Mouse (Mus musculus): Measurements from ENCODE around the gene Kcnmb4.

The Kcnmb4 gene

GRCm38 (mm10) chr10:116472579-116472978 is 1.1 kb downstream of the Kcnmb4 start:
- no peak for DNase-seq (ENCODE audit: low read depth, low spot score)
- Histone ChIP-seq H3K27me3 (ENCODE audit: control insufficient read depth, insufficient read depth, low read length, poor library complexity, severe bottlenecking) (no peaks in the 10 kb centered on the region), H3K36me3 (ENCODE audit: control insufficient read depth, insufficient read depth, low read length, poor library complexity, severe bottlenecking) (no peaks in the 10 kb centered on the region)

- no peaks in the 10 kb centered on the region for H3K36me3 ChIP-seq (ENCODE audit: control insufficient read depth, insufficient read depth, low read length, poor library complexity, severe bottlenecking)
- DNase-seq (ENCODE audit: low read depth, low spot score) = no peak
- no peaks in the 10 kb centered on the region for H3K27me3 ChIP-seq (ENCODE audit: control insufficient read depth, insufficient read depth, low read length, poor library complexity, severe bottlenecking)
Measured at GRCm38 (mm10) chr10:116470306-116470925, 3.3 kb downstream of the Kcnmb4 start.

GRCm38 (mm10) chr10:116468094-116468493 is 5.6 kb downstream of the Kcnmb4 start:
- no peaks in the 10 kb centered on the region for H3K36me3 ChIP-seq (ENCODE audit: control insufficient read depth, insufficient read depth, low read length, poor library complexity, severe bottlenecking)
- no peak for DNase-seq (ENCODE audit: low read depth, low spot score)
- no peaks in the 10 kb centered on the region for H3K27me3 ChIP-seq (ENCODE audit: control insufficient read depth, insufficient read depth, low read length, poor library complexity, severe bottlenecking)

- peak; percentile 64 for DNase-seq (ENCODE audit: low read depth, low spot score)
- Histone ChIP-seq H3K27me3 (ENCODE audit: control insufficient read depth, insufficient read depth, low read length, poor library complexity, severe bottlenecking) (no peaks in the 10 kb centered on the region), H3K36me3 (ENCODE audit: control insufficient read depth, insufficient read depth, low read length, poor library complexity, severe bottlenecking) (no peaks in the 10 kb centered on the region)
Measured at GRCm38 (mm10) chr10:116463753-116464345, 9.8 kb downstream of the Kcnmb4 start.

GRCm38 (mm10) chr10:116461443-116461842 is 12.2 kb downstream of the Kcnmb4 start:
- DNase-seq (ENCODE audit: low read depth, low spot score) = no peak
- H3K27me3 ChIP-seq (ENCODE audit: control insufficient read depth, insufficient read depth, low read length, poor library complexity, severe bottlenecking) = no peaks in the 10 kb centered on the region
- no peaks in the 10 kb centered on the region for H3K36me3 ChIP-seq (ENCODE audit: control insufficient read depth, insufficient read depth, low read length, poor library complexity, severe bottlenecking)

- Histone ChIP-seq H3K27me3 (ENCODE audit: control insufficient read depth, insufficient read depth, low read length, poor library complexity, severe bottlenecking) (no peaks in the 10 kb centered on the region), H3K36me3 (ENCODE audit: control insufficient read depth, insufficient read depth, low read length, poor library complexity, severe bottlenecking) (no peaks in the 10 kb centered on the region)
- DNase-seq (ENCODE audit: low read depth, low spot score) = no peak
Measured at GRCm38 (mm10) chr10:116458786-116459185, 14.9 kb downstream of the Kcnmb4 start.

GRCm38 (mm10) chr10:116452771-116453170 is 20.9 kb downstream of the Kcnmb4 start:
- no peaks in the 10 kb centered on the region for H3K36me3 ChIP-seq (ENCODE audit: control insufficient read depth, insufficient read depth, low read length, poor library complexity, severe bottlenecking)
- no peaks in the 10 kb centered on the region for H3K27me3 ChIP-seq (ENCODE audit: control insufficient read depth, insufficient read depth, low read length, poor library complexity, severe bottlenecking)
- DNase-seq (ENCODE audit: low read depth, low spot score) = no peak

GRCm38 (mm10) chr10:116450621-116451020 is 23.1 kb downstream of the Kcnmb4 start:
- no peak for DNase-seq (ENCODE audit: low read depth, low spot score)
- no peaks in the 10 kb centered on the region for H3K36me3 ChIP-seq (ENCODE audit: control insufficient read depth, insufficient read depth, low read length, poor library complexity, severe bottlenecking)
- no peaks in the 10 kb centered on the region for H3K27me3 ChIP-seq (ENCODE audit: control insufficient read depth, insufficient read depth, low read length, poor library complexity, severe bottlenecking)

GRCm38 (mm10) chr10:116448166-116448565 is 25.5 kb downstream of the Kcnmb4 start:
- DNase-seq (ENCODE audit: low read depth, low spot score) = no peak
- Histone ChIP-seq H3K27me3 (ENCODE audit: control insufficient read depth, insufficient read depth, low read length, poor library complexity, severe bottlenecking) (no peaks in the 10 kb centered on the region), H3K36me3 (ENCODE audit: control insufficient read depth, insufficient read depth, low read length, poor library complexity, severe bottlenecking) (no peaks in the 10 kb centered on the region)

- Histone ChIP-seq H3K36me3 (ENCODE audit: control insufficient read depth, insufficient read depth, low read length, poor library complexity, severe bottlenecking) (no peaks in the 10 kb centered on the region), H3K27me3 (ENCODE audit: control insufficient read depth, insufficient read depth, low read length, poor library complexity, severe bottlenecking) (no peaks in the 10 kb centered on the region)
- DNase-seq (ENCODE audit: low read depth, low spot score) = no peak
Measured at GRCm38 (mm10) chr10:116447176-116447575, 26.5 kb downstream of the Kcnmb4 start.

- no peak for DNase-seq (ENCODE audit: low read depth, low spot score)
- Histone ChIP-seq H3K36me3 (ENCODE audit: control insufficient read depth, insufficient read depth, low read length, poor library complexity, severe bottlenecking) (no peaks in the 10 kb centered on the region), H3K27me3 (ENCODE audit: control insufficient read depth, insufficient read depth, low read length, poor library complexity, severe bottlenecking) (no peaks in the 10 kb centered on the region)
Measured at GRCm38 (mm10) chr10:116446040-116446439, 27.6 kb downstream of the Kcnmb4 start.

GRCm38 (mm10) chr10:116444826-116445225 is 28.9 kb downstream of the Kcnmb4 start:
- DNase-seq (ENCODE audit: low read depth, low spot score) = no peak
- no peaks in the 10 kb centered on the region for H3K27me3 ChIP-seq (ENCODE audit: control insufficient read depth, insufficient read depth, low read length, poor library complexity, severe bottlenecking)

GRCm38 (mm10) chr10:116444371-116444770 is 29.3 kb downstream of the Kcnmb4 start:
- H3K27me3 ChIP-seq (ENCODE audit: control insufficient read depth, insufficient read depth, low read length, poor library complexity, severe bottlenecking) = no peaks in the 10 kb centered on the region
- H3K36me3 ChIP-seq (ENCODE audit: control insufficient read depth, insufficient read depth, low read length, poor library complexity, severe bottlenecking) = no peaks in the 10 kb centered on the region
- no peak for DNase-seq (ENCODE audit: low read depth, low spot score)

More at GRCm38 (mm10) chr10:116444826-116445225, 28.9 kb downstream of the Kcnmb4 start:
- H3K36me3 ChIP-seq (ENCODE audit: control insufficient read depth, insufficient read depth, low read length, poor library complexity, severe bottlenecking) = no peaks in the 10 kb centered on the region

- no peaks in the 10 kb centered on the region for H3K27me3 ChIP-seq (ENCODE audit: control insufficient read depth, insufficient read depth, low read length, poor library complexity, severe bottlenecking)
- no peaks in the 10 kb centered on the region for H3K36me3 ChIP-seq (ENCODE audit: control insufficient read depth, insufficient read depth, low read length, poor library complexity, severe bottlenecking)
- no peak for DNase-seq (ENCODE audit: low read depth, low spot score)
Measured at GRCm38 (mm10) chr10:116440946-116441345, 32.7 kb downstream of the Kcnmb4 start.

GRCm38 (mm10) chr10:116440088-116440487 is 33.6 kb downstream of the Kcnmb4 start:
- DNase-seq (ENCODE audit: low read depth, low spot score) = no peak
- H3K27me3 ChIP-seq (ENCODE audit: control insufficient read depth, insufficient read depth, low read length, poor library complexity, severe bottlenecking) = no peaks in the 10 kb centered on the region
- no peaks in the 10 kb centered on the region for H3K36me3 ChIP-seq (ENCODE audit: control insufficient read depth, insufficient read depth, low read length, poor library complexity, severe bottlenecking)

GRCm38 (mm10) chr10:116435455-116435854 is 38.2 kb downstream of the Kcnmb4 start:
- Histone ChIP-seq H3K27me3 (ENCODE audit: control insufficient read depth, insufficient read depth, low read length, poor library complexity, severe bottlenecking) (no peaks in the 10 kb centered on the region), H3K36me3 (ENCODE audit: control insufficient read depth, insufficient read depth, low read length, poor library complexity, severe bottlenecking) (no peaks in the 10 kb centered on the region)
- no peak for DNase-seq (ENCODE audit: low read depth, low spot score)
